Mouse (Mus musculus) CH12.LX (cell line): Measurements from ENCODE around the gene Rin3. TPM values are rescaled to one million over a fixed set of nuclear protein-coding genes. Genes with fewer than 3 reads are reported as not detected.

Source experiments
- DNase-seq: peaks from one replicate; pipeline ENCODE4 v3.0.0-alpha.2; 2013; ENCODE audit errors: extremely low read depth
- H3K27ac ChIP-seq: 2 replicates; pipeline ENCODE4 v1.5.1; 2012; ENCODE audit warnings: low read depth, mild to moderate bottlenecking, control low read depth, moderate library complexity; ENCODE audit not compliant: insufficient read depth
- H3K27me3 ChIP-seq: replicated peaks from 2 replicates; pipeline ENCODE3; 2012; ENCODE audit warnings: inconsistent platforms
- H3K36me3 ChIP-seq, 2 experiments: replicated peaks in 1 of 2; 2 replicates each; pipeline versions ENCODE3 to v1.6.1; 2012; ENCODE audit warnings: inconsistent platforms in 1 of 2, low read length in 1 of 2, mild to moderate bottlenecking in 1 of 2, mixed read lengths in 1 of 2, moderate library complexity in 1 of 2; ENCODE audit not compliant: control insufficient read depth in 1 of 2, insufficient read depth in 1 of 2
- H3K4me1 ChIP-seq, 2 experiments: 2 replicates each; pipeline ENCODE4 v1.6.1; 2012; ENCODE audit warnings: inconsistent platforms in 1 of 2, moderate library complexity in 1 of 2; ENCODE audit not compliant: insufficient read depth in 2 of 2, control insufficient read depth in 1 of 2
- H3K4me2 ChIP-seq: 2 replicates; pipeline ENCODE4 v1.6.1; 2012; ENCODE audit warnings: low read depth, mild to moderate bottlenecking, control low read depth; ENCODE audit not compliant: poor library complexity, insufficient read depth, severe bottlenecking
- H3K4me3 ChIP-seq, 3 experiments: fragments of 150-350 bp in 1 of 3; sonication (generic) in 1 of 3; replicated peaks in 1 of 3; 2 replicates each; pipeline versions ENCODE3 to v1.5.1; 2011 to 2012; ENCODE audit warnings: low read depth in 2 of 3, low read length in 2 of 3, mild to moderate bottlenecking in 2 of 3, moderate library complexity in 2 of 3, control low read depth in 1 of 3, improper control_type of control experiment in 1 of 3, inconsistent platforms in 1 of 3, mixed read lengths in 1 of 3; ENCODE audit not compliant: poor library complexity in 1 of 3
- H3K79me2 ChIP-seq: replicated peaks from 2 replicates; pipeline ENCODE4 v1.6.1; 2012; ENCODE audit warnings: mild to moderate bottlenecking, moderate library complexity; ENCODE audit not compliant: control insufficient read depth, poor library complexity, insufficient read depth, severe bottlenecking; ENCODE audit errors: extremely low read depth
- H3K9ac ChIP-seq: 2 replicates; pipeline ENCODE4 v1.6.1; 2012; ENCODE audit warnings: low read depth, mild to moderate bottlenecking, control low read depth, moderate library complexity; ENCODE audit not compliant: insufficient read depth
- H3K9me3 ChIP-seq: replicated peaks from 2 replicates; pipeline ENCODE3; 2012; ENCODE audit warnings: low read length, inconsistent platforms, mixed read lengths
- BHLHE40 ChIP-seq: IDR thresholded peaks from 2 replicates; pipeline ENCODE4 v1.6.1; 2011; ENCODE audit warnings: mild to moderate bottlenecking, low read depth, low read length, improper control_type of control experiment
- CHD2 ChIP-seq: IDR thresholded peaks from 2 replicates; pipeline ENCODE4 v1.6.1; 2011; ENCODE audit warnings: low read length, improper control_type of control experiment
- ELF1 ChIP-seq: IDR thresholded peaks from 2 replicates; pipeline ENCODE4 v1.6.1; 2014; ENCODE audit warnings: low read depth, mild to moderate bottlenecking, inconsistent platforms, low read length, improper control_type of control experiment
- EP300 ChIP-seq: IDR thresholded peaks from 2 replicates; pipeline ENCODE4 v1.6.1; 2011; ENCODE audit warnings: low read length, improper control_type of control experiment
- ETS1 ChIP-seq: conservative IDR thresholded peaks from 2 replicates; pipeline ENCODE4 v1.6.1; 2012; ENCODE audit warnings: low read depth, mild to moderate bottlenecking, inconsistent platforms, low read length, improper control_type of control experiment, moderate library complexity
- IRF4 ChIP-seq: IDR thresholded peaks from 2 replicates; pipeline ENCODE4 v1.6.1; 2014; ENCODE audit warnings: low read depth, mild to moderate bottlenecking, inconsistent platforms, low read length, improper control_type of control experiment
- MAX ChIP-seq: IDR thresholded peaks from 2 replicates; pipeline ENCODE4 v1.6.1; 2011; ENCODE audit warnings: low read length, improper control_type of control experiment
- MAZ ChIP-seq: IDR thresholded peaks from 2 replicates; pipeline ENCODE4 v1.6.1; 2012; ENCODE audit warnings: low read depth, mild to moderate bottlenecking, inconsistent platforms, low read length, improper control_type of control experiment, moderate library complexity
- MEF2A ChIP-seq: IDR thresholded peaks from 2 replicates; pipeline ENCODE4 v1.6.1; 2014; ENCODE audit warnings: low read depth, mild to moderate bottlenecking, inconsistent platforms, low read length, improper control_type of control experiment, borderline replicate concordance
- NRF1 ChIP-seq: IDR thresholded peaks from 2 replicates; pipeline ENCODE4 v1.6.1; 2014; ENCODE audit warnings: low read depth, mild to moderate bottlenecking, inconsistent platforms, low read length, improper control_type of control experiment, moderate library complexity
- PAX5 ChIP-seq: IDR thresholded peaks from 2 replicates; pipeline ENCODE4 v1.6.1; 2012; ENCODE audit warnings: low read length, inconsistent platforms, mixed read lengths
- TBP ChIP-seq: conservative IDR thresholded peaks from 2 replicates; pipeline ENCODE4 v1.6.1; 2011; ENCODE audit warnings: low read depth, low read length, improper control_type of control experiment
- TCF12 ChIP-seq: IDR thresholded peaks from 2 replicates; pipeline ENCODE4 v1.6.1; 2014; ENCODE audit warnings: low read depth, mild to moderate bottlenecking, inconsistent platforms, low read length, improper control_type of control experiment
- ZNF384 ChIP-seq: IDR thresholded peaks from 2 replicates; pipeline ENCODE4 v1.6.1; 2012; ENCODE audit warnings: low read depth, low read length, improper control_type of control experiment, inconsistent platforms
- dilution Hi-C: fragments of 300-500 bp; cut with MboI; formaldehyde crosslinking; loops from 2 replicates; pipeline ENCODE4 v1.14.3; 2020; ENCODE audit warnings: low sequenced_read_pairs; ENCODE audit not compliant: extremely low pct_unique_long_range_greater_than_20kb, extremely low pct_ligation_motif_present
- in situ Hi-C: fragments of 300-500 bp; cut with MboI; formaldehyde crosslinking; loops from 3 replicates; pipeline ENCODE4 v1.14.3; 2019; ENCODE audit warnings: low sequenced_read_pairs, low pct_ligation_motif_present, low pct_unique_long_range_greater_than_20kb, mixed read lengths
- polyA plus RNA-seq: library from polyadenylated mRNA; unstranded; fragments of >175 nt; gene quantifications from 2 replicates; pipeline ENCODE4 v1.2.1, GENCODE M21; 2012; ENCODE audit warnings: low read depth; ENCODE audit not compliant: insufficient read length
- total RNA-seq, 2 experiments: library from RNA; depleted of rRNA; stranded (reverse); fragments of 300-350 nt in 1 of 2; fragments of >200 nt in 1 of 2; gene quantifications; 2 replicates each; pipeline ENCODE4 v1.2.3; 2012 to 2014

Gene Rin3
- total and polyA plus RNA-seq, 3 experiments, result 2.4 to 10.0 (median 8.4) TPM

DNA sequence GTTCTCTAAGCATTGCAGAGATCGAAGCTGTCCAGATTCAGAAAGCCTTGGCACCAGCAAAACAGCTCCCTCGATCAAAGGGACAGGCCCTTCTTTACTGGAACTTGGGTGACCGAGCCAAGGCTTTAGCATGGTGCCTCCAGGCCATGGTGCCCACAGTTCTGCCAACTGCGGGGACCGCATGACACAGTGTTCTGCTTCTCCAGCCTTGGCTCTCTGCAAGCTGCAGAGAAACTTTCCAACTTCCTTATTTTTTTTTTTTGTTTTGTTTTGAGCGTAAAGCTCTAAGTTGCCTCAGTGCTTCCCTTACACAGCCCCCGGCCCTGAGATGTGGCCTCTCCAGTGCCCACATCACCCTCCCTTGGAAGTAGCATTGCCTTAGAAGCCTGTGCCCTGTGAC, 82.2 kb downstream of the Rin3 start:
- Histone ChIP-seq H3K4me1 (peaks cover 40 to 74% of the 10 kb centered on the region in 2 experiments), H3K4me2 (no peak overlapping the region; the same call in 1 of the 2 replicates), H3K9me3 (no peaks in the 10 kb centered on the region), H3K9ac (no peak overlapping the region), H3K4me3 (no peak overlapping the region), H3K27ac (no peak overlapping the region; the same call in 1 of the 2 replicates), H3K27me3 (no peaks in the 10 kb centered on the region), H3K79me2 (no peaks in the 10 kb centered on the region), H3K36me3 (peaks cover 8 to 46% of the 10 kb centered on the region in 2 experiments)
- dilution Hi-C loops, result no loop called here
- in situ Hi-C loops, result no loop called here
- TF ChIP-seq ZNF384 (peak; percentile 82), EP300 (peak; percentile 55), MEF2A (0 out of 2 replicates have a peak, but pooled peaks have one; percentile 12), IRF4 (0 out of 2 replicates have a peak, but pooled peaks have one; percentile 7), BHLHE40 (no peak)
- DNase-seq, result no peak

- no peaks in the 10 kb centered on the region for H3K79me2 ChIP-seq
- peak; percentile 45 for DNase-seq
- peaks cover 42 to 78% of the 10 kb centered on the region in 2 experiments for H3K4me1 ChIP-seq
- H3K27ac ChIP-seq, result peak overlapping the region; percentile 66
- dilution Hi-C loops, result no loop called here
- H3K9ac ChIP-seq, result no peak overlapping the region
- H3K27me3 ChIP-seq, result no peaks in the 10 kb centered on the region
- in situ Hi-C loops, result no loop called here
- peaks cover 6 to 39% of the 10 kb centered on the region in 2 experiments for H3K36me3 ChIP-seq
- no peak overlapping the region for H3K4me2 ChIP-seq
- H3K9me3 ChIP-seq, result no peaks in the 10 kb centered on the region
- no peak for TF ChIP-seq TBP
- TF ChIP-seq ETS1, result peak; percentile 75
- peak; percentile 71 for TF ChIP-seq TCF12
- TF ChIP-seq MAX, result 0 out of 2 replicates have a peak, but pooled peaks have one; percentile 25
- TF ChIP-seq CHD2, result no peak
- peak; percentile 68 for TF ChIP-seq BHLHE40
- H3K4me3 ChIP-seq, result peak overlapping the region in 1 of 3 experiments; percentile 17
These were observed 83.4 kb downstream of the Rin3 start for GRCm38 (mm10) chr12:102366126-102366816.

DNA sequence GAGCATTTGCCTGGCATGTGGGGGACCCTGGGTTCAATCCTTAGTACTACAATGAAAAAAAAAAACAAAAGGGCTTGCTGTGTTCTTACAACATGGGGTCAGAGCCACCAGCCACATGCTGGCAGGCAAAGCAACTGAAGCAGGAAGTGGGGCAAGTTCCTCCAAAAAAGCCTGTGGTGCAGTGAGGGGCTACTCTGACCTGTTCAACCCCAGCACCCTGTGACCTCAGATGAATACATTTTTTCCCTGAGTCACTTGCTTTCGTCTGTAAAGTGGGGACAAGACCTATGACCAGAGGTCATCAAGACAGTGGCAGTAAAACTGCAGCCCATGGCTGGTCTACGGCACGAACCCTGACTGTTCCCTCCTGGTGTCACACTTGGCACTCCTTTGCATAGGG, 84.2 kb downstream of the Rin3 start:
- H3K4me1 ChIP-seq, result peaks cover 46 to 81% of the 10 kb centered on the region in 2 experiments
- H3K79me2 ChIP-seq, result no peaks in the 10 kb centered on the region
- peak overlapping the region in 1 of 3 experiments; percentile 35 for H3K4me3 ChIP-seq
- H3K27ac ChIP-seq, result peak overlapping the region; percentile 87
- no peaks in the 10 kb centered on the region for H3K27me3 ChIP-seq
- TF ChIP-seq NRF1 (no peak), PAX5 (no peak), ELF1 (peak; percentile 73), MAX (0 out of 2 replicates have a peak, but pooled peaks have one; percentile 0), CHD2 (no peak), MAZ (0 out of 2 replicates have a peak, but pooled peaks have one; percentile 6)
- H3K9ac ChIP-seq, result no peak overlapping the region
- dilution Hi-C loops, result no loop called here
- H3K9me3 ChIP-seq, result no peaks in the 10 kb centered on the region
- no peak overlapping the region for H3K4me2 ChIP-seq
- in situ Hi-C loops, result no loop called here
- H3K36me3 ChIP-seq, result peaks cover 2 to 38% of the 10 kb centered on the region in 2 experiments
- DNase-seq, result no peak
